Mouse (Mus musculus) induced T-regulatory cell, adult 2 months (primary cell): Measurements from ENCODE around the gene Pdss2.

Experiments used
- DNase-seq: peaks from one replicate; pipeline ENCODE4 v3.0.0-alpha.2; 2012; ENCODE audit warnings: low read depth

Gene Pdss2

GRCm38 (mm10) chr10:43220910-43221625 lies at the start of gene Pdss2:
Gene Pdss2 (plus strand): TSS chr10:43221486.
- DNase-seq = peak; percentile 95

- no peak for DNase-seq
These were observed 49.2 kb upstream of the Pdss2 start for GRCm38 (mm10) chr10:43172066-43172465.

- no peak for DNase-seq
These were observed 48.7 kb upstream of the Pdss2 start for GRCm38 (mm10) chr10:43172554-43172953.

GRCm38 (mm10) chr10:43173141-43173827 lies 48.0 kb upstream of the Pdss2 start:
- peak; percentile 10 for DNase-seq

GRCm38 (mm10) chr10:43173828-43174325 lies 47.4 kb upstream of the Pdss2 start:
- DNase-seq = peak; percentile 22

GRCm38 (mm10) chr10:43174326-43175155 lies 46.7 kb upstream of the Pdss2 start, which contains the start of the genes Sobp and 9030612E09Rik:
Gene Sobp (minus strand): TSS chr10:43174530.
Gene 9030612E09Rik (plus strand): TSS chr10:43174704.
- peak; percentile 12 for DNase-seq

- DNase-seq = peak; percentile 7
These were observed 46.1 kb upstream of the Pdss2 start for GRCm38 (mm10) chr10:43175156-43175601.

GRCm38 (mm10) chr10:43180313-43180912 lies 40.9 kb upstream of the Pdss2 start:
- no peak for DNase-seq

- no peak for DNase-seq
These were observed 21.1 kb upstream of the Pdss2 start for GRCm38 (mm10) chr10:43200206-43200605.

- no peak for DNase-seq
These were observed 17.4 kb upstream of the Pdss2 start for GRCm38 (mm10) chr10:43203865-43204264.

- peak; percentile 80 for DNase-seq
These were observed 9.4 kb upstream of the Pdss2 start for GRCm38 (mm10) chr10:43211866-43212265.

- DNase-seq = peak; percentile 3
These were observed 3.9 kb upstream of the Pdss2 start for GRCm38 (mm10) chr10:43217361-43217900.

- peak; percentile 37 for DNase-seq
These were observed 807 bp upstream of the Pdss2 start for GRCm38 (mm10) chr10:43220479-43220878.

- no peak for DNase-seq
These were observed 373 bp downstream of the Pdss2 start for GRCm38 (mm10) chr10:43221659-43222058.

GRCm38 (mm10) chr10:43223391-43223790 lies 2.1 kb downstream of the Pdss2 start:
- no peak for DNase-seq

- DNase-seq = no peak
These were observed 5.1 kb downstream of the Pdss2 start for GRCm38 (mm10) chr10:43226391-43226790.

- DNase-seq = no peak
These were observed 8.0 kb downstream of the Pdss2 start for GRCm38 (mm10) chr10:43229236-43229635.

GRCm38 (mm10) chr10:43234522-43234921 lies 13.2 kb downstream of the Pdss2 start:
- DNase-seq = no peak

- DNase-seq = no peak
These were observed 13.7 kb downstream of the Pdss2 start for GRCm38 (mm10) chr10:43235011-43235410.

- no peak for DNase-seq
These were observed 14.7 kb downstream of the Pdss2 start for GRCm38 (mm10) chr10:43235758-43236669.
